Mouse (Mus musculus) liver, embryonic 16.5 days (tissue): ENCODE data around the gene Ssbp2. TPM values are rescaled to one million over a fixed set of nuclear protein-coding genes. Genes with fewer than 3 reads are reported as not detected.

Source experiments
- microRNA-seq: library from miRNA; unstranded; fragments of <30 nt; microRNA quantifications from one replicate; pipeline ENCODE4, GENCODE M21; 2016
- polyA plus RNA-seq: library from polyadenylated mRNA; unstranded; fragments of >200 nt; fragmentation: Nextera tagmentation; extraction: Ambion mirVana; gene quantifications from 2 replicates; pipeline ENCODE4 v1.2.1, GENCODE M21; 2015

The Ssbp2 gene
- polyA plus RNA-seq, 1 experiment from 2014 or later: 40.0 TPM

Small RNA genes within 50 kb of the gene (microRNA-seq; reads per million reads assigned to microRNA genes)
- not detected for gene Gm27656

Other genes starting within 250 kb of the Ssbp2 start
- 2.7 and 3.4 TPM in 2 replicates for gene Atg10, start 236.3 kb upstream of the Ssbp2 start, polyA plus RNA-seq